Mouse (Mus musculus): ENCODE data around the gene 1700011L22Rik.

DNA sequence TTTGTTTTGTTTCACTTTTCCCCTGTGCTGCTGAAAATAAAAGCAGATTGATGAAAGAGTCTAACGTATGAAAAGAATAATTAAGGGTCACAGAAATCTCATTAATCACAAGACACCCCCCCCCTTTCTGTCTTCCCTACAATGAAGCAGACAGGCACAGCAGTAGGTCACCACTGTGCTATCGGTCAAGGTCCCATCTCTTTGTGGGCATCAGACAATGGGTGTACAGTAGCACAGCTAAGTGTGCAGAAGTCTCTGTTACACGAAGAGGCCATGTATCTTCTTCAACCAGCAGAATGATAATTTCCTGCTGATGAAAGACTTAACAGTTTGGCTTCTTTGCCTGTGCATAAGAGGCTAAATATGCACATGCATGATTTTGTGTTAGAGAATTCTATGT lies 49.7 kb downstream of the 1700011L22Rik start:
- TF ChIP-seq POLR2A (IDR thresholded peaks at IDR 0.05; ENCODE audit: low read depth, low read length): no peak
- TF ChIP-seq CTCF (IDR thresholded peaks at IDR 0.05; ENCODE audit: borderline replicate concordance, insufficient read depth, low read length): no peak
